Mouse (Mus musculus): Measurements from ENCODE around the gene Ubap1l. TPM values are rescaled to one million over a fixed set of nuclear protein-coding genes. Genes with fewer than 3 reads are reported as not detected.
"Not testable (repeated sequence)": the region's sequence is repeated elsewhere in the genome, so short reads cannot be mapped to it uniquely, and the experiment has no call there.

Gene Ubap1l
- 1 to 10 TPM in 1 of 2 experiments, under 1 TPM in 1; 0.52 to 1.1 TPM for total RNA-seq (2021)
- long read RNA-seq, experiment 1, partial matches to known transcripts: 1 of 1 reads
- long read RNA-seq, experiment 1, other reads (novel, unspliced or antisense): 0 of 1 reads
- long read RNA-seq, experiment 2, partial matches to known transcripts: 0 of 1 reads
- long read RNA-seq, experiment 2, other reads (novel, unspliced or antisense): 1 of 1 reads

DNA sequence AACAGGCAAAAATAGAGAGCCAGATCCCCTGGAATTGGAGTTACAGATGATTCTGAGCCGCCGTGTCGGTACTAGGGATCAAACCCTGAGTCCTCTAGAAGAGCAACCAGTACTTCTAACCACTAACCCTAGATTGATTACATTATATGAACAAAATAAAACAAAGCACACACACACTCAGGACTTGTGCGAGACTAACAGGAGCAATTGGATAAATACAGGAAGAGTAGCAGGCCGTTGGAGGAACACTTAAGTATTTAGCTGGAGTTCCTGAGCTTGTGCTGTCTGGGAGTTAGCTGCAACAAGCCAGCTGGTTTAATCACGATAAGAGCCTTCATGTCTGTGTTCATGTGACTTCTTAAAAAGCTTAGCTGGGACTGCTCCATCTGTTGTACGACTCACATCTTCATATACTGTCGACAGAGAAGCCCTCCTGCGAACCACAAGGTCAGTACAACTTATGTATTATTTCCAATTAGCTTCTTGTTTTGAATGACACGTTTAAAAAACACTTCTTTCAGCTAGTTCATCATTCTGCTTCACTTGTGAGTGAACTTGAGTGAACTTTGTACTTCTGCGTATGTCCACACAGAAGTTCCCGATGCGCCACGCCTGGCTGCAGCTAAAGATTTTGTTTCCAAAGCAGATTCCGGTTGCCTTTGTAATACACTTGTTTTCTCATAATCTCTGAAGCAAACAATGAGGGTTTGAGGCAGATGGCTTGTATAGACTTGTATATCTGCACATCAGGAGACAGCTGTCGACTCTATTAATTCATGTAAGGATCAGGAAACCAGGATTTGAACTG lies at the start of gene Ubap1l:
Gene Ubap1l, plus strand, starts transcription at position 401 of the 808 bp plus-strand sequence.
- DNase-seq: no peak

DNA sequence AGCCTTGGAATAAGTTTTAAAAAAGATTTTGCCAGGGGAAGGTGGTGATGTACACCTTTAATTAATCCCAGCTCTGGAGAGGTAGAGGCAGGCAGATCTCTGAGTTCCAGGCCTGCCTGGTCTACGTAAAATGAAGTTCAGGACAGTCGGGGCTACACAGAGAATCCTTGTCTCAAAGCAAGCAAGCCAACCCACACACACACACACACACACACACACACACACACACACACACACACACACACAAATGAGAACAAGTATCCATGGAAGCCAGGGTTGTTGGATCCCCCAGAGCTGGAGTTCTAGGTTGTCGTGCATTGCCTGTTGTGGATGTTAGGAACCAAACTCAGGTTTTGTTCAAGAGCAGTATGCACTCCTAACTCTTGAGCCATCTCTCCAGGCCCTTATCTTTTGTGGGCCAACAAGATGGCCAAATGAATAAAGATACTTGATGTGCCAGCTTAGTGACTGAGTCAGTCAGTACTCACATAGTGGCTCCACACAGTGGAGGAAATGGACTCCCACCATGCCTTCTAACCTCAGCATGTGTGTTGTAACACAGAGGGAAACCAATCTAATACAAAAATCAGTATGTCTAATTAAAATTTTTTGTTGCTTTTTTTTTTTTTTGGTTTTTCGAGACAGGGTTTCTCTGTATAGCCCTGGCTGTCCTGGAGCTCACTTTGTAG lies 48.0 kb upstream of the Ubap1l start:
- no peak for DNase-seq

DNA sequence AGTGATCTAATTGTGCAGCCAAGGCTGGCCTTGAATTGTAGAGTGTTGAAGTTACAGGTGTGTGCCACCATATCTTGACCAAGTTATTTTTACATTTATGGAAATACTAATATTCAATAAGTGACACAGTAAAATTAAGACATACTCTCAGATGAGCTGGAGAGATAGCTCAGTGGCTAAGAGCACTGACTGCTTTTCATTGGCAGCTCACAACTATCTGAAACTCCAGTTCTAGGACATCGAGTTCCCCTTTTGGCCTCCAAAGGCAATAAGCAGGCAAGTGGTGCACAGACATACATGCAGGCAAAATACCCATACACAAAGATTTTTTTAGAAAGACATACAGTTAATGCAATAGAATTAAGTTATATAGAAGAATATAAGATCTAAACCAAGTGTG lies 47.0 kb upstream of the Ubap1l start:
- no peak for DNase-seq

DNA sequence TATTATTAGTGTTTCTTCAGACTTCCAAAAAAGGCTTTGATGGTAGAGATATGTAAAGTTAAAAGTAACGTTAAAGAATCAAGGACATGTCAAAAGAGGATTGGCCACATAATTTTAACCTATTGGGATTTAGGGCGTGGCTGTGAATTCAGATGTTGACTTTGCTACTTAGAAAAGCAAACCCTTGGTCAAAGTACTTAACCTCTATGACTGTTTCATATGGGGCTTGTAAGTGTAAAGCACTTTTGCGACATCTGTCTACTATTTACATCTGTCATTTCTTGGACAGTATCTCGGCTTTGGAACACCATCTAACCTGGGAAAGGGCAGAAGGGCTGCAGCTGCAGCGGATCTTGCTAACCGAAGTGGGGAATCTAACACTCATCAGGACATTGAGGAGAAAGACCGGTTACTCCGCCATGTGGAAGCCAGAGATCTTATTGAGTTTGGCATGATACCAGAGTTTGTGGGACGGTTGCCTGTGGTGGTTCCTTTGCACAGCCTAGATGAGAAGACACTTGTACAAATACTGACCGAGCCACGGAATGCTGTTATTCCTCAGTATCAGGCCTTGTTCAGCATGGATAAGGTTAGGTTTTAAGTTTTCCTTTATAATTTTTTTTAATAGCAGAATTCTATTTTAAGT lies 38.5 kb upstream of the Ubap1l start:
- DNase-seq: no peak

DNA sequence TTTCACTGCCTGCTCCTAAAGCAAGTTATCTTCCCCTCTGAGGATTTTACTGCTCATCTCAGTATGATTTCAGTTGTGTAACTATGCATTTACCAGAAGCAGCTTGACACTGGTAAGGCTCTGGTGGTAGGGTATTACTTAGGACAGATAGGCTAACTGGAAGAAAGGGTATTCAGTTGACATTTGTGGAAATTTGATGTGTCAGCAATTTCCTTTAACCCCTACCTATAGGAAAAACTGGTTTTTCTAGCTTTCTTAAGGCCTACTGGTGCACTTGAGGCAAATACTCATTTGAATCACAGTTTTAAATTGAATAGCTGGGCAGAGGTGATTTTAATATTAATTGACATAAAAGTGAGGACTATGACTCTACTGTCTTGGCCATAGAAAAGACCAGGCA lies 34.9 kb upstream of the Ubap1l start:
- DNase-seq: no peak

DNA sequence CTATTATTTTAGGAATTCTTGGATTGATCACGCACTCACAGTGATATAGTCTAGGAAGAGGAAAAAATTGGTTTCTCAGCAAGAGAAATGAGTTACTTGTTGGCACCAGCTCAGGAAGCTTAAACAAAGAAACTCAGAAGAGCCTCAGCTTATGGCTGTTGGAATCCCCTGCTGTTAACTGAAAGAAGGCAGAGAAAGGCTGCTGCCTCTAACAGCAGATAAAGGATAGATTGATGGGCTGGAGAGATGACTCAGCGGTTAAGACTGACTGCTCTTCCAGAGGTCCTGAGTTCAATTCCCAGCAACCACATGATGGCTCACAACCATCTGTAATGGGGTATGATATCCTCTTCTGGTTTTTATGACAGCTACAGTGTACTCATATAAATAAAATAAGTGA lies 33.5 kb upstream of the Ubap1l start:
- DNase-seq: no peak

DNA sequence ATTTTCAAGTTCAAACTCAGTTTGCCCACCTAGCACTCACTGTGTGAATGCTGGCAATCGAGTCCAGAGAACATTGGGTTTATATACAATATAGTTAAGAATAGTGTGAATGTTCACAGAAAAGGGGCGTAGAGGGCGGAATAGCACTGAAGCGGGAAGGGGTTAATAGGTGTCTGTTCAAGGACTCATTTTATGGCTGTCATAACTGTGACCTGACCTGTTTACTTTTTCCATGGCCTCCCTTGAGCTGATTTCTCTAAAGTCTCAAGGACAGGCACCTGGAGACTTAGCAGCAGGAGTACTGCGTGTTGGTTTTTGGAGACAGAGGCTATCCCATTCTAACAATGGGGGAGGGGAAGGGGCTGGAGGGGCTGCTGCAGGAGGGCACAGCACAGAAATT lies 26.9 kb upstream of the Ubap1l start:
- DNase-seq: no peak

DNA sequence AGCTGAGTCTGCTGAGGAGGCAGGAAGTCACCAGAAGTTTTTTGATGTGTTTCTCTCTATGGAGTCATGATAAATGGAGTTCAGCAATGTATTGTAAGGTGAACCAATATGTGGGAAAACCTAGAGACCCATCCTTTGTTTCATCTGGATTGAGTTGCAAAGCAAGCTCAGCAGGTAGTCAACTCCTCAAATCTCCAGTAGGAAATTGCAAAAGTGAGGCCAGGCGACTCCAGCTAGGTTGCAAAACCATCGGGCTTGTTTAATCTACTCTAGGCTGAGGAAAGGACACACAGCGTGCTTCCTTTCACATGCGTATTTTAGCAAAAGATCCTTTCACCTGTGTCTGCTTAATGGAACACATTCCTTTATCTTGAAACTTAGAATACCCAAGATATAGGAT lies 21.7 kb upstream of the Ubap1l start:
- DNase-seq: no peak

DNA sequence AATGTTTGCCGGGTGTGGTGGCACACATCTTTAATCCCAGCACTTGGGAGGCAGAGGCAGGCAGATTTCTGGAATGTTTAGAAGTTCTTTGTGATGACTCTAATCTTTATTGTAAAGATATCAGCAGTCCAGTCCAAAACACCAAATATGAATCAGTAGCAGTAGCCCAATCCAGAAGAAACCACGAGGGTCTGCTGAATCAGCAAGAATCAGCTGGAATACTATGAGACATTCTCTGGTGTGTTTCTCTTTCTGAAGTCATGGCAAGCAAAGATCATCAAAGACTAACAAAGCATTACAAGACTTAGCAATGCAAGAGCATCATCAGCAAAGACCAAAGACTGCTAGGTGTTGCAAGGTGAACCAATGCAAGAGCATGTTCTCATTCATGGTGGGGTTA lies 20.4 kb upstream of the Ubap1l start:
- DNase-seq: no peak

DNA sequence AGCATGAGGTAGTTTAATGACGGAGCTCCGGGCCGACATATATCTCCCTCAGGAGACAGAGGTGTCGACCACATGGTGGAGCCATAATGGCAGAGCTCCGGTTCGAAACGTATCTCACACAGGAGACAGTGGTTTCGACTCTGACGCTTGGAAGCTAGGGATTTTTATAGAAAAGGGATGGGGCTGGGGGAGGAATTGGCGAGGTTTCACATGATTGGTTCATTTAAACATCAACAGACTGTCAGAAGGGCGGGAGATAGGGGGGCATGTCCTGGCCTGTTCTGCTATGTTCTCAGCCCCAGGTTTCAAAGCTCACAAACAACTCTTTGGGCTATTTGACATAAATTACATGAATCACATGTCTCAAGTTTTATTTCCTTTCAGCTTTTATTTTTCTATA lies 15.4 kb upstream of the Ubap1l start:
- DNase-seq: not testable (repeated sequence)

DNA sequence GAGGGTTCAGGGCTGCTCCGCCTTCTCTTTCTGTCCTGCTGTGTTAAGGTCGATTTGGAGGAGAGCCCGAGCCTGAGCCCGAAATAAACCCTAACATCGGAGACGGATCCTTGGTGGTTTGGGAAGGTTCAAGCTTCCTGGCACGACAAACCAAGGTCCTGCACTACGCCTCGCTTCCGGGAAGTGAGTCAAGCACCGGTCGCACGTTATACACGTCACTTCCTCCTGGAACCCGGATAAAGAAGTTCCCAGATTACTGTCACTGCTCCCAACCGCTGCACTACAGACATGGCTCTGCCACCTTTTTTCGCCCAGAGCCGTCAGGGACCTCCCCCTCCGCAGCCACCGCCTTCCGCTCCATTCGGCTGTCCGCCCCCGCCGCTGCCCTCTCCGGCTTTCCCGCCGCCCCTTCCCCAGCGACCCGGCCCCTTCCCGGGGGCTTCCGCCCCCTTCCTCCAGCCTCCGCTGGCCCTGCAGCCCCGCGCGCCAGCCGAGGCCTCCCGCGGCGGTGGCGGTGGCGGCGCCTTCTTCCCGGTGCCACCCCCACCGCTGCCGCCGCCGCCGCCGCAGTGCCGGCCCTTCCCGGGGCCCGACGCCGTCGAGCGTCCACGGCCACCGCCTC lies 14.9 kb upstream of the Ubap1l start, which contains the start of gene Pdcd7:
Gene Pdcd7, plus strand, starts transcription at position 251 of the 622 bp plus-strand sequence.
- DNase-seq: peak; percentile 92

DNA sequence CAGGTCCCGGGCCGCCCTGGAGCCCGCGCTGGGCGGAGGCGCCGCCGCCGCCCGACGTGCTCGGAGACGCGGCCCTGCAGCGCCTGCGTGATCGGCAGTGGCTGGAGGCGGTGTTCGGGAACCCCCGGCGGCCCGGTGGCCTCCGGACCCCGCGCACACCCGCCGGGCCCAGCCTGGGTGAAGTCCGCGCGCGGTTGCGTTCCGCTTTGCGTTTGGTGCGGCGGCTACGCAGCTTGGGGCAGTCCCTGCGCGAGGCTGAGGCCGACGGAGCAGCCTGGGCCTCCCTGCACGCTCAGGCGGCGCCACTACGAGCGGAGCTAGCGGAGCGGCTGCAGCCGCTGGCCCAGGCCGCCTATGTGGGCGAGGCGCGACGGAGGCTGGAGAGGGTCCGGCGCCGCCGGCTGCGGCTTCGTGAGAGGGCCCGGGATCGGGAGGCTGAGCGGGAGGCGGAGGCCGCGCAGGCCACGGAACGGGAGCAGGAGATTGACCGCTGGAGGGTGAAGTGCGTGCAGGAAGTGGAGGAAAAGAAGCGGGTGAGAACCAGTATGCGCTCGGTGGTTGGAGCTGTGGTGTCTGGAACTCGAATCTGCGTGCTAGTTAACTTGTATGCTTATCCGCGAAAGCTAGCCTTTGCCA lies 14.2 kb upstream of the Ubap1l start:
- DNase-seq: peak; percentile 50

DNA sequence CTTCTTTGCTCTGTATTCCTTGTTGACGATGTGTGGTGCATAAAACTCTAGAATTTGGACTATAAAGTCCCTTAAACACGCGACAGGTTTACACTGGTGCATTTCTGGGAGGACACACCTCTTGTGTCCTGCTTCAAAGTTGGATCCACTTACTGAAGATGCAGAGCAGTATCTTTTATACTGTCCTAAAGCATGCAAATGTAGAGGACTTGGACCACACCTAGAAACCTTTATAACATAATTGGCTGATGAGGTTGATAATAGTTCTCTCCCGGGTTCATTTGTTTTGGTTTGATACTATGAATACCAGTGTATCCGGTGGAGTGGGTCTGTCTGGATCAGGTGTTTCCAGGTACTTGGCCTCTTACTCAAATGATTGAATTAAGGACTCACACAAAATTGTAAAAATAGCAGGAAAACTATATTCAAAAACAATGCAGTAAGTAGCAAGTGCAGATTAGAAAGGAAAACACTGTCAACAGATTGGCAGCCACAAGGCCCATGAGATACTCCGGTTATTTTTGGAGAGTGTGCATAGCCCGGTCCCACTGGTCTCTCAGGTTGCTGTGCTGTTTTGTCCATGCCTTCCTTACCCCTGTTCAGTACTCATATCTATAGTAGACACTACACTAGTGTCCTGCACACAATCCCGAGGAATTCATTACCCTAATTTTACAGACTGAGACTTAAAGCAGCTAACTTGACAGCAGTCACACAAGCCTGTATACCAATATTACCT lies 13.6 kb upstream of the Ubap1l start:
- DNase-seq: no peak

DNA sequence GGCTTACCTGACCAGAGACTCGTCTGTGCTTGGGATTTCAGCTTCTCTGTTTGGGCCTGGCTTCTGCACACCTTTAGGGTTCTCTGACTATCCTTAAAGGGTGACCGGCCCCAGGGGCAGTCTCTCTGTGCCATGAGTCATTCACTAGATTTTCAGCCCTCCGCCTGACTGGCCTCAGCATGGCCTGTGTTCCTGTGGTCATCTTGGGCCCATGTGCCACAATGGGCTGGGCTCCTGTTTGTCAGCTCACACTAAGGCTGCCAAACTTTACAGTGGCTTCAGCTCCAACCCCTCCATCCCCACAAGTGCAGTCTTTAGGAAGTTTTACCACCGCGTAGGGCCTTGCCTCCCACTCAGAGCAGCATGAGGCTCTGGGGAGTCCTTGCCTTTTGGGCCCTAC lies 7.6 kb upstream of the Ubap1l start:
- no peak for DNase-seq

DNA sequence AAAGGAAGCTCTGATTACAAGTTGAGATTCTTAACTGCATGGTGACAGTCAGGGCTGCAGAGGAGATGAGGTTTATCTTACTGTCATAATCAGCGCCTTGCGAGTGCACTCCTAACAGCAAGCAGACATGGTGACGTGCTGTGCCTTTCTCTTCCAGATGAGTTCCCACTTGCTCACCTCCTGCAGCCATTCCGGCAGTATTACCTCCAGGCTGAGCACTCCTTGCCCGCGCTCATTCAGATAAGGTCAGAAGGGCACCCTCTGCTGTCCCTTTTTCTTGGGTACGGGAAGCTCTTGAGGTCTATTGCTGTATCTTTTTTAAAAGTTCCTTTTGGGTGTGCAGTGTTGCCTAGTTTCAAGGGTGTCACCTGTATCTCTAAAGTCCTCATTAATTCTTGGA lies 4.3 kb upstream of the Ubap1l start:
- no peak for DNase-seq

DNA sequence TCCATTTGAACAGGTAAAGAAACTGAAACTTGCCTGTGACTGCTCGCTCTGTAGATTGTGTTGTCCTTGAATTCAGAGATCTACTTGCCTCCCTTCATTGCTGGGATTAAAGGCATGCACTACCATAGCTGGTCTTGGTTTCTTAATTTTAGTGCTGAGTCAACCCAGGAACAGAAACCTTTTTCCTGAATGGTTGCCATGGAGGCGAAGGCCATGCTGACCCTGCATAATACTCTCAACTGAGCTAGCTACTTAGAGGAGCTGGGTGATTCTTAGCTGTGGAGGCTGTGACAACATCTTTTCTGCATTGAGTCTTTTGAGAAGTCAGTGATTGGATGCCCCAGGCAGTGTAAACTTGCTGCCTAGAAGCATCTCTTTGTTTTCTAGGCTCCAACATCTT lies 3.9 kb upstream of the Ubap1l start:
- no peak for DNase-seq

DNA sequence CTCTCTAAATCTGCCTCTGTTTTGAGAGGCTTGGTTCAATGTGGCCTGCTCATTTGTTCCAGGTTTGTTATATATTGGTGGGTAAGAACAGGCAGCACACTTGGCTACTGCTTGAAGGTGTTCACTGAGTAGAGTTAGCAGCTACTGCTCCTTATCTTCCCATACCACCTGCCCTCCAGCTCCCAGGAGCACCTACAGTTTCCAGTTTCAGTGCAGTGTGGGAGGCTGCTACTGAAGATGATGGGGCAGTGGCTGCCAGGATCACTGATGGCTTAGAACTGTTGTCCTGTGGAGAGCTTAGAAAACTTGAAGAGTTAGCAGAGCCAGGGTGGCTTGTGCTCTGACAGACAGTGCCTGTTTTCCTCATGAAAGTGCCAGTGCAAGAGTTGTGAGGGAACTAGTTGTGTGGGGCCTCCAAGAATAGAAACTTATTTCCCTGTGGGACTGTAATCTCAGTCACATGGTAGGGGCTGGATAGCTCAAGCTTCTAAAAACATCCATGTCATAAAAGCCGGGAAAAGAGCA lies 1.8 kb upstream of the Ubap1l start:
- no peak for DNase-seq

DNA sequence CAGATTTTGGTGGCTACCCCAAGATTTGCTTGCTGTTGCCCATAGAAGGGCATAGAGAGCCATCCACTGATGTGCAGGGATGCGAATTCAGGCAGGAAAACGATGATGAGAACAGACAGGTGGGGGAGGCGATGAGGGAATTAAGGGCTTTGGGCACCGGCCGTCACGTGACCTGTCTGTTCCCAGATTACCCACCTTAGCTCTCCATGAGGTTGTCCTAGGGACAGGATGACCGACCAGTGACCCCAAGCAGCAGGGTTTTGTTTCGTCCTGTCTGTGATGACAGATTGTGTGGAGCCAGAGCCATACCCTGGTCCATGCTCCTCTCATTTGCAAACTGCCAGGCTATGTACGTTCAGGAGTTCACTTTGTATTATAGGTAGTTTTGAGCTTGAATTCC lies 2.8 kb downstream of the Ubap1l start:
- no peak for DNase-seq

DNA sequence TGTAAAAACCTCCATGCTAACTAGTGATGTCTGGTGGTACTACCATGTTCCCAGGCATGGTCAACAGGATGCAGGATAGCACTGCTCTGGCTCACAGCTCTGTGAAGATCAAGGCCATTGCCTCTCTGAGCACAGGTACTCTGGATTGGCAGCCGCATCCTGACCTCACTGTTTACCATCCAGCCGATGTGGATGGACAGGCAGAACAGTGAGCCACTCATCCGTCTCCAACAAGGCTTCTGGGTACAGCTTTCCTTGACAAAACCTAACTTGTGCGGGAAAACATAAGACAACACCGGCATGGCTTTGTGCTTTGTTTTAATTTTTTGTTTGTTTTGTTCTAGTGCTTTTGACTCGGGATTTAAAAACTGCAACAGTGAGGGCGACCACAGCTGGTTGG lies 4.9 kb downstream of the Ubap1l start:
- no peak for DNase-seq

DNA sequence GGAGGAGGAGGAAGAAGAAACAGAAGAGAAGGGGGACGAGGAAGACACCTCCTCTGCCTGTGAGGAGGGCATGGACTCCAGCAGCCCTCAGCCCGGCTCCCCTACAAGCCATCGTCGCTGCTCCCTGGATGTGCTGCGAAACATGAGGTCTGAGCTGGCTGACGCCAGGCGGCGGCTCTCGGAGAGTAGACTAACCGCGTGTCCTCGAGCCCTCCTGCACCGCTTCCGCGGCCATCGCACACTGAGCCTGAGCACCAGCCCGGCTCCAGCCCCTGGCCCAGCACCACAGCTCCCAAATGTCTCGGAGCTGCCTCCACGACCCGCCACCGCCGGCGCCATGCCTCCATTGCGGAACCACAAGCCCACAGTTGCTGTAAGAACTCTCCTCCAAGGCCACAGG lies 10.9 kb downstream of the Ubap1l start:
- DNase-seq: no peak

DNA sequence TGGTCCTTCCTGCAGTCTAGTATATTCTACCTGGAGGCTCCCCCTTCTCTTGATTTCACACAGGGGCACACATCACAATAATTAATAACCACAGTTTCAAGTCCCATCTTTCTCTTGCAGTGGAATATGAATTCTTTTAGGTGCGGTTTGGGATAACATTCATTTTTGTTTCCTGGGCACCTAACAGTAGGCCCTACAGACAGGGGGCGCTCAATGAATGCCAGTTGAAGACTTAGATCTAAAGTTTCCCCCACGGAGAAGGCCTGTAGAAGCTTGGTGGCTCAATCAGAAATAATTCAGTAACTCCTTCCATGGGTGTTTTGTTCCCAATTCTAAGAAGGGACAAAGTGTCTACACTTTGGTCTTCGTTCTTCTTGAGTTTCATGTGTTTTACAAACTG lies 11.6 kb downstream of the Ubap1l start:
- DNase-seq: peak; percentile 55

Data from gastrocnemius, postnatal 10 days (tissue).